In the genomic region with DNA sequence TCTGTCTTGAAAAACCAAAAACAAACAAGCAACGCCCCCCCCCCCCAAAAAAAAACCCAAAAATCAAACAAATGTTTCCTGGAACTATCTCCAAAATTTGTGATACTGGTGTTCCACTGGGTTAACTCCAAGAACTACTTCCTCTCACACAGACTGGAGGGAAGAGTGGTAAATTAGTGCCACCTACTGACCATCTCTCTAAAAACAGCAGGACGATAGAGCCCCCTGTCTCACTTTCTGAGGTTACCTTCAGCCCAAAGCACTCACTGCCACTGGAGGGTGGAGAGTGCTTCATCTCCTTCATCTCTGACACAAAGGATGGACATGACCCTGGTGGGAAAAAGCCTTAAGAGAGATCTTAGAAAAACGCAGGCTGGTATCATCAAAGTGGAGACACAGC, we compare ENCODE assay signal across 8 mouse cellular contexts. TPM values are rescaled to one million over a fixed set of nuclear protein-coding genes. Genes with fewer than 3 reads are reported as not detected.
A peak's percentile ranks its signal among the peaks of the same experiment; 100 is the strongest.
DNase-seq lines count a peak whose midpoint lies in the region; ATAC-seq lines count a peak whose summit lies in the region.

No protein-coding gene starts in this region.

- no peak overlapping the region for H3K9ac ChIP-seq in neural tube, embryonic 11.5 days (ENCODE audit: low read length)
- H3K9ac ChIP-seq in neural tube, embryonic 15.5 days (replicated peaks) = no peak overlapping the region
- H3K9ac ChIP-seq in intestine, embryonic 15.5 days = no peak overlapping the region

- H3K27ac ChIP-seq in neural tube, embryonic 11.5 days (ENCODE audit: low read depth, low read length) = no peak overlapping the region
- no peak overlapping the region for H3K27ac ChIP-seq in neural tube, embryonic 15.5 days (replicated peaks)
- no peak overlapping the region for H3K27ac ChIP-seq in intestine, embryonic 15.5 days

- H3K36me3 ChIP-seq in neural tube, embryonic 11.5 days (ENCODE audit: control insufficient read depth, insufficient read depth, low read length) = no peaks in the 10 kb centered on the region
- H3K36me3 ChIP-seq in neural tube, embryonic 15.5 days = no peaks in the 10 kb centered on the region
- no peaks in the 10 kb centered on the region for H3K36me3 ChIP-seq in intestine, embryonic 15.5 days

- H3K4me3 ChIP-seq in neural tube, embryonic 11.5 days (ENCODE audit: low read depth, low read length) = no peak overlapping the region
- H3K4me3 ChIP-seq in neural tube, embryonic 15.5 days (replicated peaks) = no peak overlapping the region
- H3K4me3 ChIP-seq in intestine, embryonic 15.5 days (replicated peaks) = no peak overlapping the region

- no peak for DNase-seq in frontal cortex, postnatal 10 days (ENCODE audit: low spot score in 2 of 2)
- DNase-seq in neural tube, embryonic 11.5 days (ENCODE audit: low spot score) = peak; percentile 39
- peak; percentile 32 for DNase-seq in c-Kit-positive CD71-positive TER-119-positive erythroid progenitor cells, embryonic 14.5 days (ENCODE audit: low spot score)
- DNase-seq in retina, postnatal 1 day = peak; percentile 84
- no peak for DNase-seq in gastrocnemius, postnatal 14 days

- no peaks in the 10 kb centered on the region for H3K4me1 ChIP-seq in neural tube, embryonic 11.5 days (ENCODE audit: control insufficient read depth, insufficient read depth, low read length)
- H3K4me1 ChIP-seq in neural tube, embryonic 15.5 days = no peaks in the 10 kb centered on the region
- no peaks in the 10 kb centered on the region for H3K4me1 ChIP-seq in intestine, embryonic 15.5 days (replicated peaks)

- peak; percentile 69; the same call in 1 of the 2 replicates for ATAC-seq in frontal cortex, adult (ENCODE audit: low TSS enrichment)
- no peak for ATAC-seq in neural tube, embryonic 11.5 days (ENCODE audit: insufficient read depth, low FRiP score, low TSS enrichment)
- ATAC-seq in neural tube, embryonic 15.5 days (ENCODE audit: low FRiP score) = no peak; the same call in 1 of the 2 replicates
- ATAC-seq in intestine, embryonic 15.5 days = peak; percentile 66; the same call in 1 of the 2 replicates

- intact Hi-C loops in gastrocnemius, postnatal 14 days (cut with DNase I; ENCODE audit: low total_unique reads) = loop anchor here (2.0 to 10.0 kb wide), 2 partner anchors 54 to 148 kb away; no protein-coding TSS in a partner anchor

- no peaks in the 10 kb centered on the region for H3K9me3 ChIP-seq in neural tube, embryonic 11.5 days (ENCODE audit: control insufficient read depth, low read length)
- no peaks in the 10 kb centered on the region for H3K9me3 ChIP-seq in neural tube, embryonic 15.5 days (replicated peaks)
- no peaks in the 10 kb centered on the region for H3K9me3 ChIP-seq in intestine, embryonic 15.5 days

- no peak overlapping the region for H3K4me2 ChIP-seq in neural tube, embryonic 11.5 days (ENCODE audit: low read depth)
- no peak overlapping the region for H3K4me2 ChIP-seq in neural tube, embryonic 15.5 days
- no peak overlapping the region for H3K4me2 ChIP-seq in intestine, embryonic 15.5 days (replicated peaks)

- H3K27me3 ChIP-seq in neural tube, embryonic 11.5 days (ENCODE audit: control insufficient read depth, insufficient read depth, low read length) = no peaks in the 10 kb centered on the region
- peaks cover 4% of the 10 kb centered on the region; the same call in 1 of the 2 replicates for H3K27me3 ChIP-seq in neural tube, embryonic 15.5 days (replicated peaks)
- no peaks in the 10 kb centered on the region for H3K27me3 ChIP-seq in intestine, embryonic 15.5 days (replicated peaks)

- 0% methylated on average over 3 of the region's 3 CpGs for WGBS in neural tube, embryonic 11.5 days
- WGBS in neural tube, embryonic 15.5 days = 3% methylated on average over 3 of the region's 3 CpGs
- WGBS in intestine, embryonic 15.5 days = 2% methylated on average over 3 of the region's 3 CpGs

RNA-seq across cellular contexts. Expression of a gene that starts 10.8 kb away (rescaled TPM):
- 50.0 and 52.8 TPM in 2 replicates for polyA plus RNA-seq in neural tube, embryonic 11.5 days (2014; fragmentation: Nextera tagmentation; extraction: Ambion mirVana)
- polyA plus RNA-seq in neural tube, embryonic 15.5 days (2015; fragmentation: Nextera tagmentation; extraction: Ambion mirVana) = 40.6 and 43.3 TPM in 2 replicates
- 45.8 and 48.5 TPM in 2 replicates for polyA plus RNA-seq in intestine, embryonic 15.5 days (2015; fragmentation: Nextera tagmentation; extraction: Ambion mirVana)
- total RNA-seq in gastrocnemius, postnatal 14 days (2021) = 10 to 100 TPM; 56.9 to 75.9 TPM

RNA-seq across cellular contexts. Expression of a gene that starts 18.3 kb away (rescaled TPM):
- polyA plus RNA-seq in neural tube, embryonic 11.5 days (2014; fragmentation: Nextera tagmentation; extraction: Ambion mirVana) = 0.12 and 0.29 TPM in 2 replicates
- 0.58 and 0.79 TPM in 2 replicates for polyA plus RNA-seq in neural tube, embryonic 15.5 days (2015; fragmentation: Nextera tagmentation; extraction: Ambion mirVana)
- 1.5 and 1.8 TPM in 2 replicates for polyA plus RNA-seq in intestine, embryonic 15.5 days (2015; fragmentation: Nextera tagmentation; extraction: Ambion mirVana)
- total RNA-seq in gastrocnemius, postnatal 14 days (2021) = 100 to 1,000 TPM in 1 of 2 experiments, 10 to 100 TPM in 1; 63.1 to 122 TPM

Comparison
In these comparisons a context has a peak if more than half of its experiments do, and no peak if none do; other contexts are left out.
1. ATAC-seq: peak in frontal cortex, adult (single experiment) and intestine, embryonic 15.5 days (single experiment); none in neural tube, embryonic 11.5 days (single experiment) and neural tube, embryonic 15.5 days (single experiment).
2. DNase-seq: peak in neural tube, embryonic 11.5 days (single experiment), c-Kit-positive CD71-positive TER-119-positive erythroid progenitor cells, embryonic 14.5 days (single experiment) and retina, postnatal 1 day (single experiment); none in frontal cortex, postnatal 10 days (0 of 2) and gastrocnemius, postnatal 14 days (single experiment).